In genomic region chr14:105287972-105288371, GRCm38 (mm10) we compare ENCODE assay signal across 17 mouse cellular contexts.
"Had no signal": no experiment of that assay in that cellular context is flagged by ENCODE, and none has a peak within 500 bp of the region (broad histone marks: within the 10 kb centered on the region; RNA-seq: fewer than 3 reads in every experiment).

No protein-coding gene starts in this region.

- ATAC-seq: midbrain, embryonic 16.5 days had no signal

- H3K9ac ChIP-seq: liver, postnatal 0 days; lung, embryonic 15.5 days; neural tube, embryonic 13.5 days; neural tube, embryonic 15.5 days; stomach, embryonic 15.5 days had no signal

- H3K4me1 ChIP-seq: lung, embryonic 15.5 days; neural tube, embryonic 13.5 days; stomach, embryonic 15.5 days had no signal

- H3K4me3 ChIP-seq: lung, embryonic 15.5 days; myocyte; neural tube, embryonic 13.5 days; neural tube, embryonic 15.5 days; stomach, embryonic 15.5 days had no signal

- H3K9me3 ChIP-seq: lung, embryonic 15.5 days; megakaryocyte, embryonic 14.5 days; neural tube, embryonic 13.5 days; neural tube, embryonic 15.5 days; stomach, embryonic 15.5 days had no signal

- H3K36me3 ChIP-seq: stomach, embryonic 15.5 days had no signal

- DNase-seq: lung, adult 2 months; lung, postnatal 14 days; midbrain, embryonic 14.5 days; right cerebral cortex, postnatal 14 days; thymus, adult 2 months; thymus, postnatal 25 days; thymus, postnatal 4 days had no signal

- H3K27ac ChIP-seq: lung, embryonic 15.5 days; macrophage; neural tube, embryonic 13.5 days; neural tube, embryonic 15.5 days; stomach, embryonic 15.5 days; stomach, postnatal 0 days had no signal

- H3K27me3 ChIP-seq: lung, embryonic 15.5 days; megakaryocyte, embryonic 14.5 days; neural tube, embryonic 13.5 days; neural tube, embryonic 15.5 days; stomach, embryonic 15.5 days had no signal
